ENCODE assay signal across 32 mouse cellular contexts in the genomic region with DNA sequence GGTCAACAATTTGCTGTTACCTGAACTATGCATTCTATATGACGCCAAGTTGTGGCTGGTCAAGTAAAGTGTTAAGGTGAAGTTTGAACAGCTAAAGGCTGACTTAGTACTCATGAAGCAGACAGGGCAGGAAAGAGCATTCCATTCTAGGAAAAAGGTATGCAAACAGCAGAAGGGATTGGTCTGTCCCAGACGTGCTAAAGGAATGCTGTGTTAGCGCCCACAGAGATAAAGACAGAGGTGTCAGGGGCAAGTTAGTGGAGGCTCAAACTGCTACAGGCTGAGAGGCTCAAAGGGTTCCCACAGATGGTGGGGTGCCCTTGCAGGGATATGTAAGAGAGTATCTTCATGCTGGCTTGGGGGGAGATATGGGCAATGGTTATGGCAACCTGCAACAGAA. TPM values are rescaled to one million over a fixed set of nuclear protein-coding genes. Genes with fewer than 3 reads are reported as not detected.
DNase-seq lines count a peak whose midpoint lies in the region; ATAC-seq and TF ChIP-seq lines count a peak whose summit lies in the region.
"Had no signal": no experiment of that assay in that cellular context is flagged by ENCODE, and none has a peak within 500 bp of the region (broad histone marks: within the 10 kb centered on the region; RNA-seq: fewer than 3 reads in every experiment).

No protein-coding gene starts in this region.

- WGBS in heart, embryonic 13.5 days = 34% methylated on average over 3 of the region's 3 CpGs
- WGBS in intestine, embryonic 14.5 days = 67% methylated on average over 3 of the region's 3 CpGs
- WGBS in intestine, postnatal 0 days = 59% methylated on average over 3 of the region's 3 CpGs

- no peaks in the 10 kb centered on the region for H3K27me3 ChIP-seq in heart, embryonic 13.5 days (replicated peaks)
- no peaks in the 10 kb centered on the region for H3K27me3 ChIP-seq in intestine, embryonic 14.5 days (replicated peaks; ENCODE audit: control insufficient read depth, insufficient read depth, low read length)
- H3K27me3 ChIP-seq in intestine, postnatal 0 days (replicated peaks; ENCODE audit: control insufficient read depth, insufficient read depth, low read length) = no peaks in the 10 kb centered on the region
- H3K27me3 ChIP-seq: embryonic facial prominence, embryonic 12.5 days; embryonic facial prominence, embryonic 15.5 days; Patski had no signal

- no peak for DNase-seq in heart, adult 11 months
- DNase-seq in intestine, embryonic 14.5 days (ENCODE audit: low spot score) = peak; percentile 52
- DNase-seq in 3T3-L1 (ENCODE audit: low read depth, low spot score) = peak; percentile 26
- peak; percentile 42 for DNase-seq in Muller cell, postnatal 12 days (ENCODE audit: inconsistent ontology term)
- DNase-seq in retina, postnatal 1 day = no peak
- DNase-seq: adrenal gland, postnatal 10 days; adrenal gland, postnatal 36 days; cerebellum, adult 11 months; cerebellum, adult 2 months; cerebellum, adult 9-11 months; cerebellum, postnatal 25 days; forebrain, postnatal 0 days; gastrocnemius, adult 2 months; gastrocnemius, postnatal 14 days; heart, adult 2 months; heart, postnatal 4 days; kidney, adult 11 months had no signal

- no peaks in the 10 kb centered on the region for H3K9me3 ChIP-seq in heart, embryonic 13.5 days
- no peaks in the 10 kb centered on the region for H3K9me3 ChIP-seq in intestine, embryonic 14.5 days (ENCODE audit: control insufficient read depth, low read length)
- H3K9me3 ChIP-seq in intestine, postnatal 0 days (ENCODE audit: control insufficient read depth) = no peaks in the 10 kb centered on the region
- H3K9me3 ChIP-seq: embryonic facial prominence, embryonic 12.5 days; embryonic facial prominence, embryonic 15.5 days had no signal

- H3K27ac ChIP-seq in heart, embryonic 13.5 days (replicated peaks) = peak overlapping the region; percentile 45; the same call in 1 of the 2 replicates
- no peak overlapping the region for H3K27ac ChIP-seq in intestine, embryonic 14.5 days (ENCODE audit: low read depth)
- H3K27ac ChIP-seq in intestine, postnatal 0 days (ENCODE audit: low read depth, low read length) = no peak overlapping the region
- H3K27ac ChIP-seq: embryonic facial prominence, embryonic 12.5 days; embryonic facial prominence, embryonic 15.5 days; gastrocnemius, adult 2 months; heart, adult 2 months; hindbrain, embryonic 14.5 days; hindbrain, postnatal 0 days had no signal

- no peak for TF ChIP-seq CTCF in intestine, postnatal 0 days (IDR thresholded peaks at IDR 0.05; ENCODE audit: low read depth)

- no peak overlapping the region for H3K4me2 ChIP-seq in heart, embryonic 13.5 days
- H3K4me2 ChIP-seq in intestine, embryonic 14.5 days (ENCODE audit: low read length) = no peak overlapping the region
- H3K4me2 ChIP-seq in intestine, postnatal 0 days (replicated peaks; ENCODE audit: low read depth) = no peak overlapping the region
- H3K4me2 ChIP-seq: embryonic facial prominence, embryonic 12.5 days; embryonic facial prominence, embryonic 15.5 days; heart, embryonic 11.5 days; hindbrain, embryonic 14.5 days had no signal

- ATAC-seq in heart, embryonic 13.5 days (ENCODE audit: extremely low read depth, insufficient number of reproducible peaks, low FRiP score, low TSS enrichment) = no peak
- no peak for ATAC-seq in intestine, embryonic 14.5 days (replicated peaks; ENCODE audit: low FRiP score, low TSS enrichment, low read depth)
- ATAC-seq in intestine, postnatal 0 days = no peak
- no peak for ATAC-seq in cerebellum, adult (ENCODE audit: insufficient number of reproducible peaks, low FRiP score, low TSS enrichment)
- ATAC-seq: forebrain, embryonic 14.5 days; forebrain, postnatal 0 days; hindbrain, postnatal 0 days; inflammation-experienced regulatory T-cells, adult 6 months; Patski had no signal

- peaks cover 25% of the 10 kb centered on the region for H3K4me1 ChIP-seq in heart, embryonic 13.5 days
- no peaks in the 10 kb centered on the region for H3K4me1 ChIP-seq in intestine, embryonic 14.5 days (replicated peaks; ENCODE audit: control insufficient read depth, insufficient read depth, low read length)
- H3K4me1 ChIP-seq in intestine, postnatal 0 days (replicated peaks; ENCODE audit: control insufficient read depth, insufficient read depth, low read length) = no peaks in the 10 kb centered on the region
- H3K4me1 ChIP-seq: embryonic facial prominence, embryonic 12.5 days had no signal

- H3K36me3 ChIP-seq in heart, embryonic 13.5 days = no peaks in the 10 kb centered on the region
- H3K36me3 ChIP-seq in intestine, embryonic 14.5 days (ENCODE audit: control insufficient read depth, insufficient read depth, low read length) = no peaks in the 10 kb centered on the region
- H3K36me3 ChIP-seq in intestine, postnatal 0 days (ENCODE audit: control insufficient read depth, insufficient read depth) = no peaks in the 10 kb centered on the region
- H3K36me3 ChIP-seq: embryonic facial prominence, embryonic 12.5 days; embryonic facial prominence, embryonic 15.5 days had no signal

- H3K9ac ChIP-seq in heart, embryonic 13.5 days = no peak overlapping the region
- no peak overlapping the region for H3K9ac ChIP-seq in intestine, embryonic 14.5 days (ENCODE audit: low read length)
- H3K9ac ChIP-seq in intestine, postnatal 0 days (ENCODE audit: low read depth, low read length) = no peak overlapping the region
- H3K9ac ChIP-seq: embryonic facial prominence, embryonic 12.5 days; embryonic facial prominence, embryonic 15.5 days; forebrain, postnatal 0 days; hindbrain, embryonic 14.5 days had no signal

- H3K4me3 ChIP-seq in heart, embryonic 13.5 days = no peak overlapping the region
- H3K4me3 ChIP-seq in intestine, embryonic 14.5 days (ENCODE audit: low read depth, low read length) = no peak overlapping the region
- H3K4me3 ChIP-seq in intestine, postnatal 0 days (ENCODE audit: low read depth, low read length) = no peak overlapping the region
- H3K4me3 ChIP-seq: embryonic facial prominence, embryonic 12.5 days; embryonic facial prominence, embryonic 15.5 days; erythroblast, embryonic 14.5 days; gastrocnemius, adult 2 months; heart, adult 2 months had no signal

RNA-seq across cellular contexts. Expression of gene A630023A22Rik, which starts 1.3 kb away (rescaled TPM):
- polyA plus RNA-seq in heart, embryonic 13.5 days (2015; fragmentation: Nextera tagmentation; extraction: Ambion mirVana) = not detected in 2 replicates
- polyA plus RNA-seq in intestine, embryonic 14.5 days (2014; fragmentation: Nextera tagmentation; extraction: Ambion mirVana) = 0.89 and 1.3 TPM in 2 replicates
- 0.35 and 1.3 TPM in 2 replicates for polyA plus RNA-seq in intestine, postnatal 0 days (2015; fragmentation: Nextera tagmentation; extraction: Ambion mirVana)
- polyA plus RNA-seq: cerebellum, adult 2 months; embryonic facial prominence, embryonic 12.5 days; embryonic facial prominence, embryonic 15.5 days; erythroblast, embryonic 14.5 days; forebrain, embryonic 14.5 days; forebrain, postnatal 0 days; frontal cortex, adult 2 months; heart, adult 2 months; heart, embryonic 11.5 days; heart, postnatal 0 days; hindbrain, embryonic 11.5 days; hindbrain, embryonic 14.5 days; hindbrain, postnatal 0 days; inflammation-experienced regulatory T-cells, adult 6 months had no signal

RNA-seq across cellular contexts. Expression of gene Anxa8, which starts 18.1 kb away (rescaled TPM):
- polyA plus RNA-seq in heart, embryonic 13.5 days (2015; fragmentation: Nextera tagmentation; extraction: Ambion mirVana) = 0.91 and 1.3 TPM in 2 replicates
- polyA plus RNA-seq in intestine, embryonic 14.5 days (2014; fragmentation: Nextera tagmentation; extraction: Ambion mirVana) = 0.67 and 1.1 TPM in 2 replicates
- polyA plus RNA-seq in intestine, postnatal 0 days (2015; fragmentation: Nextera tagmentation; extraction: Ambion mirVana) = 12.1 and 16.9 TPM in 2 replicates
- polyA plus RNA-seq: erythroblast, embryonic 14.5 days; forebrain, embryonic 14.5 days; inflammation-experienced regulatory T-cells, adult 6 months had no signal

RNA-seq across cellular contexts. Expression of gene Npy4r, which starts 48.4 kb away (rescaled TPM):
- polyA plus RNA-seq in heart, embryonic 13.5 days (2015; fragmentation: Nextera tagmentation; extraction: Ambion mirVana) = 0.07 and 0.08 TPM in 2 replicates
- polyA plus RNA-seq in intestine, embryonic 14.5 days (2014; fragmentation: Nextera tagmentation; extraction: Ambion mirVana) = 0.14 and 0.48 TPM in 2 replicates
- 0.26 and 0.46 TPM in 2 replicates for polyA plus RNA-seq in intestine, postnatal 0 days (2015; fragmentation: Nextera tagmentation; extraction: Ambion mirVana)
- polyA plus RNA-seq: erythroblast, embryonic 14.5 days; frontal cortex, adult 2 months; hindbrain, embryonic 11.5 days; inflammation-experienced regulatory T-cells, adult 6 months had no signal

RNA-seq across cellular contexts. Expression of gene Antxrl, which starts 51.3 kb away (rescaled TPM):
- polyA plus RNA-seq in heart, embryonic 13.5 days (2015; fragmentation: Nextera tagmentation; extraction: Ambion mirVana) = not detected in 2 replicates
- polyA plus RNA-seq in intestine, embryonic 14.5 days (2014; fragmentation: Nextera tagmentation; extraction: Ambion mirVana) = not detected in 2 replicates
- not detected in 2 replicates for polyA plus RNA-seq in intestine, postnatal 0 days (2015; fragmentation: Nextera tagmentation; extraction: Ambion mirVana)
- polyA plus RNA-seq: cerebellum, adult 2 months; embryonic facial prominence, embryonic 12.5 days; embryonic facial prominence, embryonic 15.5 days; forebrain, embryonic 14.5 days; forebrain, postnatal 0 days; frontal cortex, adult 2 months; heart, embryonic 11.5 days; heart, postnatal 0 days; hindbrain, embryonic 11.5 days; hindbrain, embryonic 14.5 days; hindbrain, postnatal 0 days; inflammation-experienced regulatory T-cells, adult 6 months had no signal

Comparison
In these comparisons a context has a peak if more than half of its experiments do, and no peak if none do; other contexts are left out.
1. DNase-seq: peak in intestine, embryonic 14.5 days (single experiment), 3T3-L1 (single experiment) and Muller cell, postnatal 12 days (single experiment); none in heart, adult 11 months (single experiment) and retina, postnatal 1 day (single experiment).